Mouse (Mus musculus) gastrocnemius, adult 18-20 months (tissue): ENCODE results near the gene Olfr993. TPM values are rescaled to one million over a fixed set of nuclear protein-coding genes. Genes with fewer than 3 reads are reported as not detected.

Source experiments
- DNase-seq: peaks from one replicate; pipeline ENCODE4 v3.0.0; 2021; ENCODE audit warnings: low spot score
- long read RNA-seq, 2 experiments: library from polyadenylated mRNA; stranded (forward); transcript quantifications; one replicate each; pipeline ENCODE4 v2.0.0; 2021
- total RNA-seq, 2 experiments: library from RNA; stranded (reverse); gene quantifications; 2 replicates each; pipeline ENCODE4 v1.2.3; 2021

Gene Olfr993
- total RNA-seq, result not detected
- long read RNA-seq, experiment 1, result 0 reads
- long read RNA-seq, experiment 2, result 0 reads

DNA sequence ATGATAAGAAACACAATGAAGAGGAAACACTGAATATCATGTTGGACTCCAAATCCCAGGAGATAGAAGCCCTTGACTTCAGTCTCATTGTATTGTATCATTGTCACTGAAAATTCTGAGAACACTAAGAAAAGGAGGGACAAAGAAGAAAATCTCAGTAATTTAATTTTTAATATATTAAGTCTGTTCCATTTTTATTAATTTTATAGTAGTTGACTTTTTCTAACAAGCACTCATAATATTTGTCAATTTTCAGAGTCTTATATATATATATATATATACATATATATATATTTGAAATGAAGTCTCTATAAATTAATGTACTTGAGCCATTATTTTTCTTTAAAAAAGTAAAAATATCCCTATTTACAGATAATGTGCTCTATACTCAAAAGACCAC lies at the start of gene Olfr993:
Olfr993 (minus strand) TSS at position 101 of the 400 bp plus-strand sequence.
- DNase-seq, result no peak

DNA sequence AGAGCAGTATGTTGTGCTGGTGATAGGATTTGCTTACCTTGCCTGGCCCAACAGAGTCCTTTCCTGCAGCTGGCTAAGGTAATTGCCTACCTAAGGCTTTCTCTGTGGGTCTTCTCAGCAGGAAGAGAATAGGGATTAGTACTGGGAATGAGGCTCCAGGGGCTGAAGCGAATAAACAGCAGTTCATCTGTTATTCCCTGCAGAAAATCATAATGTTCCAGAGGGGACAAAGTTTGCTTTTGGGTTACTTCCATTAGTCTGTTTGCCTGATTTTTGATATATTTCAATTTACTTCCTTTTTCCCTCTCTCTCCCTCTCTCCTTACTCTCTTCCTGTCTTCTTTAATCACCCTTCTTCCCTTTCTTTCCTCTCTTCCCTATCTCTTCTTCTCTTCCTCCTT lies 28.9 kb upstream of the Olfr993 start, which contains the start of gene Olfr995:
Olfr995 (minus strand) TSS at position 101 of the 400 bp plus-strand sequence.
- no peak for DNase-seq

DNA sequence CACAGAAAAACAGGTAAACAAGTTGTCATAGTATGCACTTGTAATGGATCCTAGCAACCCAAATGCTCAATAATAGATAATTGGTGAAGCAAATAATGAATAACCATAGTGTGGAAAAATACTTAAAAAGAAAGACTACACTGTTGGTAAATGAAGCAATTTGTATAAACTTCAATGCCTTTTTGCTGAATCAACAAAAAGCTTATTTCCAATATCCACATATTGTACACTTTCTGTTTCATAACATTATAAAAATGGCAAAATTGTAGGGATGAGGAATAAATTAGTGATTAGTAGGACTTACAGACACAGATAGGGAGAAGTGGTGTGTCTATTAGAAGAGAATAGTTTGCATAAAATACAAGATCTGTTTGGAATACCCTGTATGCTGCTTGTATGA lies 27.9 kb upstream of the Olfr993 start:
- DNase-seq, result no peak

DNA sequence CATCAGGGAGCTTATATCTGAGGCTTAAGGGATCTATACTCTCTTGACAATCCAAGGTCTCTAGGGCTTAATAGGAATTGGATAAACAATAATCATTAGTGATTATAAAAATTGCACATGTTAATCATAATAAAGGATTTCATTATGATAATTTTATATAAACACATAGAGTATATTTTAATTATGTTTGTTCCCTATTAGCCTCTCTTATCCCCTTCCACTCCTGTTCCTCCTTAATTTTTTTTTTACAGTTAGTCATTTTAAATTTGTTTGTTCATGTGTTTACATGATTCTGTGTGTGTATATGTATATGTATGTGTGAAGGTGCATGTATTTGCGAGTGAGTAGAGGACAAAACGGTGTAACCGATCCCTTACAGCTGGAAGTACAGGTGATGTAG lies 21.7 kb upstream of the Olfr993 start, which contains the start of gene Olfr994:
Olfr994 (minus strand) TSS at position 101 of the 400 bp plus-strand sequence.
- DNase-seq, result no peak

DNA sequence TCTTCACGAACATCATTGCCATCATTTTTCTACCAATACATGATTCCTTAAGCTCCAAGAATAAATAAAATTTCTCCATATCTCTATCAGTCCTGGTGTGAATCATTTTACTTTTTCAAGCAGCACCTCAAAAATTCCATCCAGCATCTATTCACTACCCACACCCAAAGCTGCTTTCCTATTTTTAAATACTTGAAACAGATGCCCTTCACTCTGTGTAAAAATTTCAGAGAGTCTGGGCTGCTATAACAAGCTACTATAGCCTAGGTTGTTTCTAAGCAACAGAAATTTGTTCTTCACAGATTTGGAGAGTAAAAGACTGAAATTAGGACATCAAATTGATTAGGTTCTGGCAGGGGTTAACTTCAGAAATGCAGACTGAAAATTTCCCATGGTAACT lies 11.2 kb upstream of the Olfr993 start:
- DNase-seq, result no peak

DNA sequence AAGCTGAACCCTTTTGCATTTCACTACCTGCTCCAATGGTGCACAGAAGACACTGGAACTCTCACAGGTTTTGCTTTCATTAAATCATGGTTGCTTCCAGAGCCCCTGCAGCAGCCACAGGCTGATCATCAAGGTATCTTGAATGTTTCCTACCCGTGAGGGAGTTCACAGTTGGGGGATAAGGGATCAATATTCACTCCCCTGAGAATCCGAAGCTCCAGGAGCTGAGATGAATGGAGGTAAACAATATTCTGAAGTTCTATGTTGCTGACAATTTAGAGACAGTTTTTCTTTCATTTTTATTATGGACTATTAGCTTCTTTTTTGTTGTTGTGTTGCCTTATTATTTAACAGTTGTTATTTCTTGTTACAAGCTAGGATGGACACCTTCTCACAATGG lies 5.3 kb downstream of the Olfr993 start, which contains the start of gene Olfr992:
Olfr992 (minus strand) TSS at position 101 of the 400 bp plus-strand sequence.
- no peak for DNase-seq

Other genes starting within 250 kb of the Olfr993 start
- under 1 TPM; 0.23 to 0.71 TPM for gene Lrrc55, start 217.7 kb downstream of the Olfr993 start, total RNA-seq
- not detected for gene Olfr987, start 75.6 kb downstream of the Olfr993 start, total RNA-seq
- gene Olfr988, start 51.6 kb downstream of the Olfr993 start, total RNA-seq, result not detected
- not detected for gene Olfr992, start 5.4 kb downstream of the Olfr993 start, total RNA-seq
- gene Olfr994, start 21.6 kb upstream of the Olfr993 start, total RNA-seq, result not detected
- not detected for gene Olfr995, start 28.8 kb upstream of the Olfr993 start, total RNA-seq
- gene 4833423E24Rik, start 104.1 kb upstream of the Olfr993 start, total RNA-seq, result not detected
- gene Olfr996, start 164.3 kb upstream of the Olfr993 start, total RNA-seq, result not detected
- gene Olfr998, start 174.1 kb upstream of the Olfr993 start, total RNA-seq, result not detected
- not detected for gene Olfr1000, start 197.0 kb upstream of the Olfr993 start, total RNA-seq
- gene Olfr1002, start 235.8 kb upstream of the Olfr993 start, total RNA-seq, result not detected
- gene Olfr154, start 249.6 kb upstream of the Olfr993 start, total RNA-seq, result not detected